Mouse (Mus musculus) neural tube, embryonic 10.5 days (tissue): ENCODE measurements around the gene Barhl1.
A peak's percentile ranks its signal among the peaks of the same experiment; 100 is the strongest.

Experiments used
- DNase-seq: peaks from one replicate; pipeline ENCODE4 v3.0.0-alpha.2; 2017; ENCODE audit warnings: low spot score; ENCODE audit errors: extremely low spot score

Gene Barhl1

GRCm38 (mm10) chr2:28912039-28912700 lies 4.3 kb downstream of the Barhl1 start:
- peak; percentile 56 for DNase-seq

GRCm38 (mm10) chr2:28911331-28912038 lies 5.0 kb downstream of the Barhl1 start:
- DNase-seq, result peak; percentile 59

- DNase-seq, result peak; percentile 40
Measured at GRCm38 (mm10) chr2:28910877-28911276, 5.6 kb downstream of the Barhl1 start.

- DNase-seq, result peak; percentile 34
Measured at GRCm38 (mm10) chr2:28909818-28910710, 6.4 kb downstream of the Barhl1 start.

- peak; percentile 52 for DNase-seq
Measured at GRCm38 (mm10) chr2:28909186-28909817, 7.2 kb downstream of the Barhl1 start.

- DNase-seq, result peak; percentile 75
Measured at GRCm38 (mm10) chr2:28908389-28909153, 7.9 kb downstream of the Barhl1 start.

- no peak for DNase-seq
Measured at GRCm38 (mm10) chr2:28907691-28908388, 8.6 kb downstream of the Barhl1 start.

- peak; percentile 24 for DNase-seq
Measured at GRCm38 (mm10) chr2:28905561-28905960, 10.9 kb downstream of the Barhl1 start.

GRCm38 (mm10) chr2:28904786-28905185 lies 11.7 kb downstream of the Barhl1 start:
- DNase-seq, result no peak

DNA sequence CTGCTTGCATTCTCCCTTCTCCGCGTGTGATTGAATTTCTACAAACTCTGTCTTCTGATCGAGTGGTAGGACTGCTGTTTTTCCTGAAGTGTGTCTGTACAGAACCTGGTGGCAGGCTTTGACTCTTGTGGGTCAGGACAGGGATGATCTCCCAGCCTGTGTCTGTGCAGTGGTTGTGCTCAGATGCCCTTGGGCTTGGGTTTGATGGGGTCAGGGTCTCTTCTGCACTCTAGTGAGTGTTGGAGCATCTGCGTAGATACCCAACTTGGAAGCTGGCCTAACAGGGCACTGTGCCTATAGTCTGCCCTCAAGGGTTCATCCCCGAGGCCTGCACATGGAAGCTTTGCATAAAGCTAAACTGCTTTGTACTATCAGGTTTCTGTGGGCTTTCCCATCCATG lies 12.6 kb downstream of the Barhl1 start:
- DNase-seq, result no peak

- DNase-seq, result no peak
Measured at GRCm38 (mm10) chr2:28902291-28902690, 14.2 kb downstream of the Barhl1 start.

DNA sequence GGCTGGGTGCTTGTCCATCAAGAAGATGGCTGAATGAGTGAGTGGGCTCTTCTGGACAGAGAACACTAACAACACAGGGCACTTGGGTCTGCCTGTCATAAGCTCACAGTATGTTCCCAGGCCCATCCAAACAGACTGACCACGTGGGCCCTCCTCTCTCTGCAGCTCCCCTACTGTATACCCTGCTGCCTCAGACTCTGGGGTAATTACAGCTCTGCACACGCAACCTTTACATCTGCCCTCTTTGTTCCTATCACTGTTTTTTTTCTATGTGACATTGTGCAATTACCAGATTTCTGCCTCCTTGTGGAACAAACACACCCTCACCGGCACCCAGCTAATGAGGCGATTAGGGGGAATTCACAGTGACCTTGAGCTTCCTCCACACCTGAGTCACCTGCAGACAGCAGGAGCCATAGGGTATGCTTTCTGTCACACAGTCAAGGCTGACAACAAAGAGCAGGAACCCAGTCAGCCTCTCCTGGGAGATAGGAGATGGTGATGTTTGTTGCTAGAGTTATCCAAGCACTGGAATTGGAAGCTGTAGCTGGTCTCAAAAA lies 19.0 kb downstream of the Barhl1 start:
- no peak for DNase-seq

DNA sequence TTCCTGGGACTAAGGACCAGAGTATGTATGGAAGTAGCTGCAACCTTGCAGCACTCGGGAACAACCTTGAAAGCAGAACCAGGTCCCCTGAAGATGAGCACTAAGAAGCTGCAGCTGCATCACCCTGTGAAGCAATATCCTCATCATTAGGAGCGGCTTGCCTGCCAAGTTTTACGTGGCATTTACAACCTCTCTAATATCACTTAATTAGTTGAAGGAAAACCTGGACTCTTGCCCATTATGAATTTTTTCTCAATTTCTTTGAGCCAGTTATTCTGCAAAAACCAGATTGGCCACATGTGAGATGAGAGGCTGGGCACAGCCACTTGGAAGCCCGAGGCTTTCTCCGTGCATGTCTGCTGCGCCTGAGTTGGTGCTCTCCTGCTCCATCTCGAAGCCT lies 20.6 kb downstream of the Barhl1 start:
- no peak for DNase-seq

- DNase-seq, result no peak
Measured at GRCm38 (mm10) chr2:28893526-28893925, 22.9 kb downstream of the Barhl1 start.

GRCm38 (mm10) chr2:28892796-28893195 lies 23.7 kb downstream of the Barhl1 start:
- no peak for DNase-seq

GRCm38 (mm10) chr2:28884914-28885313 lies 31.6 kb downstream of the Barhl1 start:
- no peak for DNase-seq

GRCm38 (mm10) chr2:28882826-28883485 lies 33.5 kb downstream of the Barhl1 start:
- DNase-seq, result no peak

- no peak for DNase-seq
Measured at GRCm38 (mm10) chr2:28882047-28882446, 34.4 kb downstream of the Barhl1 start.

GRCm38 (mm10) chr2:28881275-28881674 lies 35.2 kb downstream of the Barhl1 start:
- DNase-seq, result no peak
